In genomic region chr3:55276446-55276845, GRCm38 (mm10) we compare ENCODE assay signal across 20 mouse cellular contexts. TPM values are rescaled to one million over a fixed set of nuclear protein-coding genes. Genes with fewer than 3 reads are reported as not detected.
"Had no signal": no experiment of that assay in that cellular context is flagged by ENCODE, and none has a peak within 500 bp of the region (broad histone marks: within the 10 kb centered on the region; RNA-seq: fewer than 3 reads in every experiment).

No protein-coding gene starts in this region.

- ATAC-seq: midbrain, embryonic 15.5 days had no signal

- DNase-seq: kidney, adult 9 months; kidney, postnatal 10 days; layer of hippocampus, adult 9-11 months; layer of hippocampus, postnatal 36 days; left cerebral cortex, postnatal 4 days; lung, adult 2 months; lung, postnatal 14 days; retina, postnatal 1 day; right cerebral cortex, postnatal 4 days; spleen, adult 18-20 months; thymus, postnatal 36 days had no signal

- H3K9me3 ChIP-seq: limb, embryonic 13.5 days; liver, embryonic 15.5 days; midbrain, embryonic 15.5 days; neural tube, embryonic 13.5 days; stomach, embryonic 15.5 days had no signal

- H3K27me3 ChIP-seq: limb, embryonic 13.5 days; liver, embryonic 15.5 days; megakaryocyte, embryonic 14.5 days; midbrain, embryonic 15.5 days; neural tube, embryonic 13.5 days; stomach, embryonic 15.5 days had no signal

- H3K4me2 ChIP-seq: limb, embryonic 13.5 days; liver, embryonic 15.5 days; midbrain, embryonic 11.5 days; midbrain, embryonic 15.5 days; neural tube, embryonic 13.5 days; stomach, embryonic 15.5 days had no signal

- H3K4me1 ChIP-seq: liver, embryonic 15.5 days; megakaryocyte, embryonic 14.5 days; stomach, embryonic 15.5 days had no signal

- H3K9ac ChIP-seq: limb, embryonic 13.5 days; liver, embryonic 15.5 days; midbrain, embryonic 15.5 days; neural tube, embryonic 13.5 days; stomach, embryonic 15.5 days had no signal

- H3K4me3 ChIP-seq: limb, embryonic 13.5 days; liver, embryonic 15.5 days; megakaryocyte, embryonic 14.5 days; midbrain, embryonic 15.5 days; neural tube, embryonic 13.5 days; stomach, embryonic 15.5 days had no signal

- H3K36me3 ChIP-seq: limb, embryonic 13.5 days; liver, embryonic 15.5 days; midbrain, embryonic 15.5 days; stomach, embryonic 15.5 days had no signal

- H3K27ac ChIP-seq: limb, embryonic 13.5 days; liver, embryonic 15.5 days; macrophage; midbrain, embryonic 15.5 days; neural tube, embryonic 13.5 days; stomach, embryonic 15.5 days had no signal

RNA-seq across cellular contexts. Expression of gene Dclk1, which starts 34.3 kb away (rescaled TPM):
- polyA plus RNA-seq: liver, adult 2 months had no signal
